Mouse (Mus musculus) thymus, adult 2 months (tissue): Measurements from ENCODE around the gene Prrt4. TPM values are rescaled to one million over a fixed set of nuclear protein-coding genes. Genes with fewer than 3 reads are reported as not detected.
A peak's percentile ranks its signal among the peaks of the same experiment; 100 is the strongest.

Experiments used
- DNase-seq: peaks from one replicate; pipeline ENCODE4 v3.0.0; 2021
- H3K27ac ChIP-seq: fragments of 200-500 bp; 2 replicates; pipeline ENCODE4 v1.5.1; 2012; ENCODE audit warnings: low read length, control low read depth; ENCODE audit not compliant: control insufficient read depth, insufficient read depth
- H3K27me3 ChIP-seq: fragments of 200-500 bp; 2 replicates; pipeline ENCODE4 v1.6.1; 2012; ENCODE audit warnings: mild to moderate bottlenecking, low read length, moderate library complexity, mixed read lengths; ENCODE audit not compliant: control insufficient read depth, insufficient read depth
- H3K36me3 ChIP-seq: fragments of 200-500 bp; 2 replicates; pipeline ENCODE4 v1.6.1; 2012; ENCODE audit warnings: mild to moderate bottlenecking, low read length, moderate library complexity; ENCODE audit not compliant: control insufficient read depth, insufficient read depth
- H3K4me1 ChIP-seq: fragments of 200-500 bp; replicated peaks from 2 replicates; pipeline ENCODE4 v1.6.1; 2012; ENCODE audit warnings: low read length; ENCODE audit not compliant: control insufficient read depth, insufficient read depth
- H3K4me3 ChIP-seq: fragments of 200-500 bp; 2 replicates; pipeline ENCODE4 v1.5.1; 2012; ENCODE audit warnings: mild to moderate bottlenecking, low read length, control low read depth, moderate library complexity; ENCODE audit not compliant: control insufficient read depth, insufficient read depth
- CTCF ChIP-seq: fragments of 200-500 bp; IDR thresholded peaks from 2 replicates; pipeline ENCODE4 v1.5.1; 2012; ENCODE audit warnings: mild to moderate bottlenecking, control low read depth, low read length, moderate library complexity, borderline replicate concordance; ENCODE audit not compliant: control insufficient read depth, poor library complexity, insufficient read depth; ENCODE audit errors: extremely low read depth
- POLR2A ChIP-seq: fragments of 200-500 bp; IDR thresholded peaks from 2 replicates; pipeline ENCODE4 v1.6.1; 2012; ENCODE audit warnings: mild to moderate bottlenecking, low read length, control low read depth, moderate library complexity; ENCODE audit not compliant: control insufficient read depth, poor library complexity, insufficient read depth; ENCODE audit errors: extremely low read depth
- WGBS: fragments of 180-500 bp; shearing (Covaris S2); methylation state at CpG from one replicate; pipeline ENCODE4 v1.1.7; 2018; 5-methylcytosine and 5-hydroxymethylcytosine counted together
- polyA plus RNA-seq: library from polyadenylated mRNA; depleted of rRNA; stranded (reverse); fragments of >200 nt; gene quantifications from 2 replicates; pipeline ENCODE4 v1.2.3, GENCODE M21; 2012

Prrt4 gene
- polyA plus RNA-seq, 1 experiment, result 0.32 TPM

DNA sequence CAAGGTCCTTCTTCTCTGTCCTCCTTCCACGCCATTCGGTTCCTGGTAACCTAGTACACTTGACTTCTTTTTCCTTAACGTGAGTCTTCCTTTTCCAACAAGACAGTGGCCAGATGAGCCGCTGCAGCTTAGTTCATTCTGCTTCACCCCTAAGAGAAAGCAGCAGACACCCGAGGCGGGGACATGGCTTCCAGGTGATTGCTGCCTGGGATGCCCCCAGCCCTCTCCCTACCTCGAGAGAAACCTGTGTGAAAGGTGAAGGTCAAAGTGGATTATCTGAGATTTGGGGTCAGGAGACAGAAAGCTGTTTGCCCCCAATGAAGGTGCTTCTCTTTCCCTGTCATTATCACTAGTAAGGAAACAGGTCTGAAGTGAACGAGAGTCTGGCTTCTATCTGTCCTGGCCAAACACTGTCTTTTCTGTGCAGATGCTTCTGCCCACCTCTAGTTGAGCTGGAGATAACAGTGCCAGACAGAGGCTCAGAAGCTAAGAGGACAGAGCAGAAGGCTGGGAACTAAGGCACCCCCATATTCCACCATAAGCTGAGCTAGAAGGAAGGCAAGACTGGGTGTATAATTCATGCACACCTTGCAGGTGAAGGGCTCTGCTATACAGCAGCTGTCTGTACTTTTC lies 20.0 kb upstream of the Prrt4 start:
- WGBS, result 78% methylated on average over 8 of the region's 8 CpGs
- Histone ChIP-seq H3K4me1 (peaks cover 7% of the 10 kb centered on the region; the same call in 1 of the 2 replicates), H3K4me3 (no peak overlapping the region), H3K27ac (no peak overlapping the region), H3K36me3 (peaks cover 25% of the 10 kb centered on the region), H3K27me3 (no peaks in the 10 kb centered on the region)
- no peak for DNase-seq
- TF ChIP-seq CTCF (no peak), POLR2A (no peak)

DNA sequence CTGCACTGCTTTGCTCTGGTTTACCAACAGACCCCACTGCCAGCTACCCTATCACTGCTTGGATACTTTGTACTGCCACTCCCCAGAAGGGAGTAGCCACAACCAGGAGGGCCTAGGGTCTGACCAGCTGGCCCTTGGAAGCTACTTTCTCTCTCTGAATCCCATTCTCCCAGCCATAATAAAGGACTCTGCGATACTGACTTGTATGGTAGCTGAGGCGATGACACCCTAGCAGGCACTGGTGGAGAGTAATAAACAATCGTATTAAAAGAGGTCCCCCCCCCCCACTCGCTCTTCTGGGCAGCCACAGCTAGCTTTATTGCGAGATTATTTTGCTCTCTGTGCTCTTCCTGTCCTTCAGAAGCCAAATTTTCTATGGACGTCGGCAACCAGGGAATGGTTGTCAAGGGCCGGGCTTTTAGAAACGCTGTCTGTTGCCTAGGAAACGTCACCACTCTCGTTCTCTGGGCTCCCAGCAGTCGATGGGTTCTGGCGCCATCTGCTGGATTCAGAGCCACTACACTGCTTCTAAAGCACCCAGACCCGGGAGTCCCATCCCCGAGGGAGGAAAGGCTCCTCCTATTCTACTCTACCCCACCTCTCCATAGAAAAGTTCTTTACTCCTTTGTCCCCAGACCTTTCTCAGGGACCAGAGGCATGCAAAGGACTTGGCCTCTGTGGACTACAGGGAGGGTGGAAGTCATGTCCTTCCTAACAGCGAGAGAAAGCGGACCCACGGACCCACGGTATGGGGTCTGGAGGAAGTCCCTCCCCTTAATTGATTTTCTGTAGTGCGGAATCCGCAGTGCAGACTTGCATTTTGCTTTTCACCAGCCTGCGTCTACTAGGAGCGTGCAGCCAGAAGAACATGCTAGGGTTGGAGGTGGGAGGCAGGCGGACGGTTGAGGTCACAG lies 19.2 kb upstream of the Prrt4 start:
- Histone ChIP-seq H3K27me3 (no peaks in the 10 kb centered on the region), H3K27ac (no peak overlapping the region), H3K36me3 (peaks cover 17% of the 10 kb centered on the region), H3K4me3 (no peak overlapping the region), H3K4me1 (peaks cover 7% of the 10 kb centered on the region; the same call in 1 of the 2 replicates)
- DNase-seq, result peak; percentile 84
- WGBS, result 39% methylated on average over 25 of the region's 25 CpGs
- TF ChIP-seq POLR2A (0 out of 2 replicates have a peak, but pooled peaks have one; percentile 20), CTCF (peak; percentile 80)

DNA sequence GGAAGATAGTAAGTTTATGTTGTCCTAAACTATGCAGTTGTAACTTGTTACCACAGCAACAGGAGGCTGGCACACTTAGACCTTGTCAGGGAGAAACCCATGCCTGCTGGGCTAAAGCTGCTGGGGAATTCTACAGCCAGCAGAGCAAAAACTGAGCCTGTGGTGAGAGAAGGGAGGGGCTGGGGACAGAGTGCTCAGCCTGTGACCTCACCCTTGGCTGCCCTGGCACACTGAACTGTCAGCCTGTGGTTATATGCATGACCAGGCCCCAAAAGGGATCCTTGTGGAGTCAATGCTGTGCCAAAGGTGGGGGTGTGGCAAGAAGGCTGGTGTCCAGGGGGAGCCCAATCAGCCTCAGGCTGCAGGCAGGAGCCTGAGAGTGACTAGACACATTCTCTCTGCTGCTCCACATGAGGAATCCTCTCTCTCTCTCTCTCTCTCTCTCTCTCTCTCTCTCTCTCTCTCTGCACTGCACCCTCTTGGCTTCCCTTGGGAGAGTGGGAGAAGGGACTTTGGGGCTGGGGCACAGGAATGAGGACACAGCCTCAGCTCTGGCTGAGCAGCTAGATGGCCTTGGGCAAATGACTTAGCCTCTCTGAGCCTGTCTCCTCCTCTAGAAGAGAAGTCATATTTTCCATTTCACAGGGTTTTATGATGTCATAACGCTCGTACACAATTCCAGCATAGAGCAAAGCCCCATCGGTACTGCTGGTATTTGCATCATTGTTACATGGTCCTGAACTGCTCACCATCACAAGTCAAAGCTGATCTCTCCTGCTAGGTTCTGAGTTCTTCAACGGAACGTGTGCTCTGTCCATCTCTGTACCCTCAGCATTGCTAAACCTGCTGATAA lies 16.7 kb upstream of the Prrt4 start:
- Histone ChIP-seq H3K4me1 (peaks cover 7% of the 10 kb centered on the region; the same call in 1 of the 2 replicates), H3K36me3 (0 out of 2 replicates have a peak, but pooled peaks cover 3% of the 10 kb centered on the region), H3K27ac (no peak overlapping the region), H3K27me3 (no peaks in the 10 kb centered on the region), H3K4me3 (no peak overlapping the region)
- no peak for DNase-seq
- 91% methylated on average over 5 of the region's 5 CpGs for WGBS
- TF ChIP-seq CTCF (no peak), POLR2A (no peak)

DNA sequence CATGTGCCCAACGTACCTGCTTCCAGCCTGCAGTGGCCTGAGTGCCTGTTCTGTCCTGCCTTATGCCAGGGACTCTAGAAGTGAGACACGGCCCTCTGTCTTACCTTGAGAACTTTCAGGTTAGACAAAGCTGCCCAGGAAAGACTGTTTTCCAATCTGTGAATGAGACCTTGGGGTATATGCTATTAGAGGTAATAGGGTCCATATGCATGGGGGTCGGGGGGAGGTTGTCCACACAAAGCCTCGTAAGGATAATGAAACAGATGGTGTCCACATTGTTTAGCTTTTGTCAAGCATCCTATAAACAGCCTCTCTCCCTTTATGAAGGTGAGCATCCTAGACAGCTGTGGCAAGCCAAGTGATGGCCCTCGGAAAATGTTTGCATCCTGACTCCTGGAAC lies 15.8 kb upstream of the Prrt4 start:
- H3K27me3 ChIP-seq, result no peaks in the 10 kb centered on the region
- H3K36me3 ChIP-seq, result no peaks in the 10 kb centered on the region
- H3K27ac ChIP-seq, result no peak overlapping the region
- no peak overlapping the region for H3K4me3 ChIP-seq
- peaks cover 7% of the 10 kb centered on the region; the same call in 1 of the 2 replicates for H3K4me1 ChIP-seq
- DNase-seq, result no peak
- WGBS, result 97% methylated on average over 5 of the region's 5 CpGs
- TF ChIP-seq CTCF (no peak), POLR2A (no peak)

DNA sequence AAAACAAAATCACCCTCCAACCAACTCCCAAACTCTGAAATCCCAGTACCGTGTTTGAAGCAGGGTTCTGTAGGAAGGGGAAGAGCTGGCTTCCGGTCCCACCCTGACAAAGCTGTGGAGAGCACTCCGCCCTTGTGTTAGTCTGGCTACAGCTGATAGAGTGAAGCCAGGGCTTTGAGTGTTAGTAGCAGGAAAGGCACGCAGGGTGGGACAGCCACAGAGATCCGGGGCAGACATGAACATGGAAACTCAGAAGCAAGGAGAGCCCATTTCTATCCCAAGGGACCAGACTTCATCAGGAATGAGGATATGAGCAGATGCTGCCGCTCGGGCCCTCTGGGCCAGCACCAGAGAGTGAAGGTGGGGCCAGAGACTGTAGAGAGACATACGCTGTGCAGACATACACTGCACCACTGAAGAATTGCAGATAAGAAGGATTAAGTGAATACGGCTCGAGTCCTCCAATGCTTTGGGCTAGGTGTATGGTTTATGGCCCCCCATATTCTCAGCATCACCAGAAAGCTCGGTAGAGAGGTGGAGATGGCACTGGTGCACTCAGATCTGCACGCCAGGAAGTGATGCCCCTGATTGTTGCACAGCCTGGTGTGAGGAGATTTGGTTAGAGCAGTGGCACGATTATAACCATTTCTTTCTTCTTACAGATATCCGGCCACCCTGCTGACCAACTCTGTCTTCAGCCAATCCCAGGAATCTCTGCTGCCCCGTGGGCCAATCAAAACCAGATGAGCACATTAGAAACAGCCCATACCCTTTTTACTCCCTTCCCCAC lies 14.8 kb upstream of the Prrt4 start:
- Histone ChIP-seq H3K4me1 (peaks cover 7% of the 10 kb centered on the region; the same call in 1 of the 2 replicates), H3K4me3 (no peak overlapping the region), H3K27me3 (no peaks in the 10 kb centered on the region), H3K36me3 (no peaks in the 10 kb centered on the region), H3K27ac (no peak overlapping the region)
- DNase-seq, result no peak
- TF ChIP-seq POLR2A (no peak), CTCF (no peak)
- WGBS, result 68% methylated on average over 15 of the region's 15 CpGs

DNA sequence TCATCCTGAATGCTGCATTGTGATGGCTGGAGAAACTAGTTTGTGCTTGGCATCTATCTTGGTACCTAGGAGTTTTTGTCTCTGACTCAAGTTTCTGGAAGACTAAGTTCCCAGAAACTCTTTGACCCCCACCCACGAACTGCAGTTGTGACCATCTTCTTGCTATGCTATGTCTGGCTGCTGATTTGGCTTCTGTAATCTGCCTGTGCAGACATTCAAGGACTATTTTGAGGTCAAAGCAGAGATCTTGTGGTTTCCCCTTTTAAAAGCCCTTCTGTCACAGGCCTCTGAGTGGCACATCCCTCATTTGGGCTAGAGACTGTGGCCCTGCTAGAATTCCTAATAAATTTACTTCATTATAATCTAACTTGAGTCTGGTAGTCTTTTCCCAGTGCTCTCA lies 8.6 kb upstream of the Prrt4 start:
- no peak overlapping the region for H3K4me3 ChIP-seq
- H3K27ac ChIP-seq, result no peak overlapping the region
- H3K36me3 ChIP-seq, result no peaks in the 10 kb centered on the region
- no peaks in the 10 kb centered on the region for H3K4me1 ChIP-seq
- 10% methylated on average over 1 of the region's 1 CpGs for WGBS
- TF ChIP-seq CTCF (no peak), POLR2A (no peak)
- no peak for DNase-seq
- no peaks in the 10 kb centered on the region for H3K27me3 ChIP-seq
